In genomic region chr17:71868828-71869227, GRCm38 (mm10) we compare ENCODE assay signal across 12 mouse cellular contexts.
DNase-seq lines count a peak whose midpoint lies in the region; ATAC-seq and TF ChIP-seq lines count a peak whose summit lies in the region.
"Had no signal": no experiment of that assay in that cellular context is flagged by ENCODE, and none has a peak within 500 bp of the region (broad histone marks: within the 10 kb centered on the region; RNA-seq: fewer than 3 reads in every experiment).

No protein-coding gene starts in this region.

- TF ChIP-seq EP300 in ES-Bruce4 (IDR thresholded peaks at IDR 0.05; ENCODE audit: insufficient read depth, low read depth, low read length): no peak

- ATAC-seq in heart, embryonic 14.5 days (ENCODE audit: insufficient number of reproducible peaks, insufficient read depth, low FRiP score, low read depth): no peak
- no peak for ATAC-seq in forebrain, embryonic 12.5 days (ENCODE audit: low FRiP score)
- no peak for ATAC-seq in limb, embryonic 13.5 days (ENCODE audit: low FRiP score, low read depth)
- ATAC-seq: CD4-positive, CD25-positive, alpha-beta regulatory T cell, adult 4 months had no signal

- H3K4me1 ChIP-seq in heart, embryonic 14.5 days (ENCODE audit: control insufficient read depth in 2 of 2, insufficient read depth in 2 of 2, low read length in 2 of 2): peaks cover 4 to 6% of the 10 kb centered on the region in 2 experiments; a peak in 3 of 4 replicates
- no peaks in the 10 kb centered on the region for H3K4me1 ChIP-seq in ES-Bruce4 (ENCODE audit: control insufficient read depth, insufficient read depth, low read length)
- 0 out of 2 replicates have a peak, but pooled peaks cover 5% of the 10 kb centered on the region for H3K4me1 ChIP-seq in forebrain, embryonic 12.5 days
- H3K4me1 ChIP-seq in limb, embryonic 13.5 days: no peaks in the 10 kb centered on the region; the same call in 1 of the 2 replicates
- H3K4me1 ChIP-seq: lung, embryonic 15.5 days had no signal

- intact Hi-C loops in heart, postnatal 14 days (cut with DNase I): no loop called here

- no peak for TF ChIP-seq POLR2A in ES-Bruce4 (IDR thresholded peaks at IDR 0.05; ENCODE audit: insufficient read depth, low read length)

- no peaks in the 10 kb centered on the region for H3K36me3 ChIP-seq in heart, embryonic 14.5 days (ENCODE audit: control insufficient read depth, insufficient read depth, low read length)
- H3K36me3 ChIP-seq in ES-Bruce4 (ENCODE audit: control insufficient read depth, insufficient read depth, low read length, poor library complexity, severe bottlenecking): no peaks in the 10 kb centered on the region
- H3K36me3 ChIP-seq in forebrain, embryonic 12.5 days (replicated peaks): no peaks in the 10 kb centered on the region
- H3K36me3 ChIP-seq in limb, embryonic 13.5 days: no peaks in the 10 kb centered on the region
- H3K36me3 ChIP-seq: lung, embryonic 15.5 days had no signal

- peak overlapping the region; percentile 81; the same call in 1 of the 2 replicates for H3K9ac ChIP-seq in heart, embryonic 14.5 days (ENCODE audit: low read length)
- H3K9ac ChIP-seq in ES-Bruce4 (ENCODE audit: low read depth, poor library complexity, severe bottlenecking): peak overlapping the region; percentile 88; the same call in 1 of the 2 replicates
- H3K9ac ChIP-seq in forebrain, embryonic 12.5 days: no peak overlapping the region
- H3K9ac ChIP-seq in limb, embryonic 13.5 days: peak overlapping the region; percentile 78; the same call in 1 of the 2 replicates

- WGBS in heart, embryonic 14.5 days: 88% methylated on average over 12 of the region's 12 CpGs
- 71% methylated on average over 12 of the region's 12 CpGs for whole genome bisulfite sequencing in forebrain, embryonic 12.5 days
- 87% methylated on average over 12 of the region's 12 CpGs for WGBS in limb, embryonic 13.5 days

- H3K4me2 ChIP-seq in heart, embryonic 14.5 days (ENCODE audit: low read length): peak overlapping the region; percentile 96
- H3K4me2 ChIP-seq in forebrain, embryonic 12.5 days: peak overlapping the region; percentile 83
- H3K4me2 ChIP-seq in limb, embryonic 13.5 days (replicated peaks): peak overlapping the region; percentile 88

- no peak for TF ChIP-seq CTCF in ES-Bruce4 (IDR thresholded peaks at IDR 0.05; ENCODE audit: low read depth, low read length)

- 0 out of 2 replicates have a peak, but pooled peaks cover 2% of the 10 kb centered on the region for H3K9me3 ChIP-seq in heart, embryonic 14.5 days (ENCODE audit: control insufficient read depth, low read length)
- no peaks in the 10 kb centered on the region; the same call in 1 of the 2 replicates for H3K9me3 ChIP-seq in ES-Bruce4 (replicated peaks; ENCODE audit: control insufficient read depth, insufficient read depth, low read length, poor library complexity, severe bottlenecking)
- no peaks in the 10 kb centered on the region for H3K9me3 ChIP-seq in forebrain, embryonic 12.5 days
- H3K9me3 ChIP-seq in limb, embryonic 13.5 days: no peaks in the 10 kb centered on the region
- H3K9me3 ChIP-seq: lung, embryonic 15.5 days had no signal

- no peak overlapping the region for H3K4me3 ChIP-seq in heart, embryonic 14.5 days (ENCODE audit: control insufficient read depth in 1 of 2, insufficient read depth in 1 of 2, low read depth in 1 of 2, low read length in 2 of 2)
- no peak overlapping the region for H3K4me3 ChIP-seq in ES-Bruce4 (ENCODE audit: low read depth, low read length)
- H3K4me3 ChIP-seq in forebrain, embryonic 12.5 days (replicated peaks): no peak overlapping the region
- H3K4me3 ChIP-seq in limb, embryonic 13.5 days: no peak overlapping the region
- H3K4me3 ChIP-seq: myocyte had no signal

- DNase-seq in heart, postnatal 14 days: no peak
- no peak for DNase-seq in testis, postnatal 10 days (ENCODE audit: low spot score)
- no peak for DNase-seq in urinary bladder, postnatal 25 days (ENCODE audit: low spot score)
- no peak for DNase-seq in adipocyte (ENCODE audit: low spot score)
- DNase-seq: thymus, postnatal 25 days had no signal

- no peaks in the 10 kb centered on the region for H3K27me3 ChIP-seq in heart, embryonic 14.5 days (ENCODE audit: control insufficient read depth, insufficient read depth, low read length)
- peaks cover 5% of the 10 kb centered on the region; the same call in 1 of the 2 replicates for H3K27me3 ChIP-seq in ES-Bruce4 (ENCODE audit: control insufficient read depth, insufficient read depth, low read length, poor library complexity, severe bottlenecking)
- no peaks in the 10 kb centered on the region for H3K27me3 ChIP-seq in forebrain, embryonic 12.5 days
- no peaks in the 10 kb centered on the region for H3K27me3 ChIP-seq in limb, embryonic 13.5 days
- H3K27me3 ChIP-seq: lung, embryonic 15.5 days had no signal

- H3K27ac ChIP-seq in heart, embryonic 14.5 days (replicated peaks in 1 of 2; ENCODE audit: control insufficient read depth in 1 of 2, insufficient read depth in 1 of 2, low read depth in 2 of 2, low read length in 2 of 2): no peak overlapping the region
- H3K27ac ChIP-seq in ES-Bruce4 (ENCODE audit: insufficient read depth, low read length): no peak overlapping the region
- H3K27ac ChIP-seq in forebrain, embryonic 12.5 days: no peak overlapping the region
- no peak overlapping the region for H3K27ac ChIP-seq in limb, embryonic 13.5 days
- H3K27ac ChIP-seq: lung, embryonic 15.5 days had no signal
